In the genomic region with DNA sequence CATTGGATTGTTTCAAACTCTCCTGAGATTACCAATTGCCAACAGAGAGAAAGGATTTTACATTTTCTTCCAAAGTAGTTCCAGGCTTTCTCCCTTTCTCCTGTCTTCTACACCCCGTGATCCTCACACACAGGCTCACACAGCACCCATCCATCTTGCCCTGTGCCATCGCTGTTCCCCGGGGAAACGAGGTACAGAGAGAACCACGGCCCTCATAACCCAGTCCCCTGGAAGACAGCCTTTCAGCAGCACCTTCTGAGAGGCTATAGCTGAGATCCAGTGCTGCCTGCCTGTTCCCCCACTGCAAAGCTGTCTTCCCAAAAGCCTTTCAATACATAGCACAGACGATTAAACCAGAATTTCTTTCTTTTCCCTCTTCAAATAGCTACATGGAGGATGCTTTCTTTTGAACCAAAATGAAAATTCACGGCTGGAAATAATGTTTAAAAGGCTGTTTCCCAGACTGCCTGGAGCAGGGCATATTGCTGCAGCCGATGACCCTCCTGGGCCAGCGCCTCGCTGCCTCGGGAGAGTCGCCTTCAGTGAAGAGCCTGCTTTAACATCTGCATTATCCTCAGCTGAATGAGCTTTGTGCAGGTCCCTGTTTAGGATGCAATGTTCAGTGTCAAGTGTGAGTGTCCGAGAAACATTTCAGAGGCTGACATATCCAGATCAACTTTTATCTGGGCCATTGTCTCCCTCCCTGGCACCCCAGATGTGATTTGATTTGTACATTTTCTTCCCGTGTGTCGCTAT, we compare ENCODE assay signal across 15 mouse cellular contexts.
DNase-seq lines count a peak whose midpoint lies in the region; ATAC-seq and TF ChIP-seq lines count a peak whose summit lies in the region.
"Had no signal": no experiment of that assay in that cellular context is flagged by ENCODE, and none has a peak within 500 bp of the region (broad histone marks: within the 10 kb centered on the region; RNA-seq: fewer than 3 reads in every experiment).

No protein-coding gene starts in this region.

- H3K9me3 ChIP-seq in hindbrain, embryonic 10.5 days, result no peaks in the 10 kb centered on the region
- H3K9me3 ChIP-seq in hindbrain, postnatal 0 days (ENCODE audit: low read length), result no peaks in the 10 kb centered on the region
- H3K9me3 ChIP-seq in forebrain, embryonic 13.5 days (replicated peaks), result no peaks in the 10 kb centered on the region
- no peaks in the 10 kb centered on the region for H3K9me3 ChIP-seq in midbrain, embryonic 10.5 days (replicated peaks)
- no peaks in the 10 kb centered on the region for H3K9me3 ChIP-seq in neural tube, embryonic 15.5 days (replicated peaks)
- H3K9me3 ChIP-seq: limb, embryonic 13.5 days; liver, embryonic 15.5 days; neural tube, embryonic 12.5 days had no signal

- no peak overlapping the region for H3K4me2 ChIP-seq in hindbrain, postnatal 0 days (ENCODE audit: low read depth, low read length)
- H3K4me2 ChIP-seq in forebrain, embryonic 13.5 days, result no peak overlapping the region
- H3K4me2 ChIP-seq in neural tube, embryonic 15.5 days, result no peak overlapping the region
- H3K4me2 ChIP-seq: limb, embryonic 13.5 days; liver, embryonic 15.5 days; neural tube, embryonic 12.5 days had no signal

- no peaks in the 10 kb centered on the region for H3K27me3 ChIP-seq in hindbrain, embryonic 10.5 days (ENCODE audit: insufficient read depth, poor library complexity, severe bottlenecking)
- no peaks in the 10 kb centered on the region for H3K27me3 ChIP-seq in hindbrain, postnatal 0 days (ENCODE audit: insufficient read depth, low read length)
- H3K27me3 ChIP-seq in forebrain, embryonic 13.5 days, result no peaks in the 10 kb centered on the region
- no peaks in the 10 kb centered on the region for H3K27me3 ChIP-seq in midbrain, embryonic 10.5 days (ENCODE audit: low read depth, poor library complexity, severe bottlenecking)
- H3K27me3 ChIP-seq in neural tube, embryonic 15.5 days (replicated peaks), result no peaks in the 10 kb centered on the region
- H3K27me3 ChIP-seq: limb, embryonic 13.5 days; liver, embryonic 15.5 days; neural tube, embryonic 12.5 days had no signal

- H3K4me3 ChIP-seq in hindbrain, embryonic 10.5 days, result no peak overlapping the region
- no peak overlapping the region for H3K4me3 ChIP-seq in hindbrain, postnatal 0 days (ENCODE audit: low read length)
- H3K4me3 ChIP-seq in forebrain, embryonic 13.5 days, result no peak overlapping the region
- no peak overlapping the region for H3K4me3 ChIP-seq in midbrain, embryonic 10.5 days
- no peak overlapping the region for H3K4me3 ChIP-seq in neural tube, embryonic 15.5 days (replicated peaks)
- H3K4me3 ChIP-seq: limb, embryonic 13.5 days; liver, embryonic 15.5 days; neural tube, embryonic 12.5 days had no signal

- ATAC-seq in hindbrain, postnatal 0 days, result no peak
- 0 out of 2 replicates have a peak, but pooled peaks have one; percentile 36 for ATAC-seq in forebrain, embryonic 13.5 days
- no peak for ATAC-seq in neural tube, embryonic 15.5 days (ENCODE audit: low FRiP score)
- ATAC-seq: inflammation-experienced regulatory T-cells, adult 6 months had no signal

- 54% methylated on average over 15 of the region's 15 CpGs for WGBS in hindbrain, embryonic 10.5 days
- 40% methylated on average over 15 of the region's 15 CpGs for WGBS in hindbrain, postnatal 0 days
- whole genome bisulfite sequencing in forebrain, embryonic 13.5 days, result 54% methylated on average over 15 of the region's 15 CpGs
- 60% methylated on average over 15 of the region's 15 CpGs for WGBS in midbrain, embryonic 10.5 days
- 34% methylated on average over 15 of the region's 15 CpGs for WGBS in neural tube, embryonic 15.5 days

- DNase-seq in hindbrain, embryonic 10.5 days (ENCODE audit: low spot score), result no peak
- DNase-seq in hindbrain, postnatal 0 days (ENCODE audit: low spot score), result no peak
- no peak for DNase-seq in midbrain, embryonic 10.5 days (ENCODE audit: low spot score)
- no peak for DNase-seq in thymus, postnatal 10 days (ENCODE audit: low spot score in 2 of 2)
- no peak for DNase-seq in lung, postnatal 4 days
- DNase-seq: B cell, adult 2 months; cerebellum, adult 8-10 months; lung, postnatal 14 days; thymus, postnatal 4 days had no signal

- H3K36me3 ChIP-seq in hindbrain, embryonic 10.5 days, result peaks cover 9% of the 10 kb centered on the region
- peaks cover 9% of the 10 kb centered on the region; the same call in 1 of the 2 replicates for H3K36me3 ChIP-seq in hindbrain, postnatal 0 days (ENCODE audit: insufficient read depth, low read length)
- H3K36me3 ChIP-seq in forebrain, embryonic 13.5 days (ENCODE audit: poor library complexity, severe bottlenecking), result peaks cover 13% of the 10 kb centered on the region; the same call in 1 of the 2 replicates
- H3K36me3 ChIP-seq in midbrain, embryonic 10.5 days, result no peaks in the 10 kb centered on the region
- H3K36me3 ChIP-seq in neural tube, embryonic 15.5 days, result peaks cover 10% of the 10 kb centered on the region
- H3K36me3 ChIP-seq: liver, embryonic 15.5 days had no signal

- H3K27ac ChIP-seq in hindbrain, embryonic 10.5 days, result peak overlapping the region; percentile 81
- H3K27ac ChIP-seq in hindbrain, postnatal 0 days, result no peak overlapping the region
- 0 out of 2 replicates have a peak overlapping the region, but pooled peaks have one; percentile 3 for H3K27ac ChIP-seq in forebrain, embryonic 13.5 days
- peak overlapping the region; percentile 15; the same call in 1 of the 2 replicates for H3K27ac ChIP-seq in midbrain, embryonic 10.5 days (replicated peaks)
- peak overlapping the region; percentile 68 for H3K27ac ChIP-seq in neural tube, embryonic 15.5 days (replicated peaks)
- H3K27ac ChIP-seq: limb, embryonic 13.5 days; liver, embryonic 15.5 days; neural tube, embryonic 12.5 days had no signal

- H3K4me1 ChIP-seq in hindbrain, embryonic 10.5 days (replicated peaks), result peaks cover 37% of the 10 kb centered on the region
- H3K4me1 ChIP-seq in hindbrain, postnatal 0 days (ENCODE audit: insufficient read depth, low read length), result 0 out of 2 replicates have a peak, but pooled peaks cover 8% of the 10 kb centered on the region
- H3K4me1 ChIP-seq in forebrain, embryonic 13.5 days, result peaks cover 8% of the 10 kb centered on the region; the same call in 1 of the 2 replicates
- H3K4me1 ChIP-seq in midbrain, embryonic 10.5 days, result peaks cover 25% of the 10 kb centered on the region
- H3K4me1 ChIP-seq in neural tube, embryonic 15.5 days, result peaks cover 22% of the 10 kb centered on the region
- H3K4me1 ChIP-seq: limb, embryonic 13.5 days had no signal

- TF ChIP-seq CTCF in hindbrain, postnatal 0 days (IDR thresholded peaks at IDR 0.05; ENCODE audit: low read depth), result no peak

- H3K9ac ChIP-seq in hindbrain, postnatal 0 days (replicated peaks; ENCODE audit: low read length), result no peak overlapping the region
- no peak overlapping the region for H3K9ac ChIP-seq in forebrain, embryonic 13.5 days
- H3K9ac ChIP-seq in neural tube, embryonic 15.5 days (replicated peaks), result no peak overlapping the region
- H3K9ac ChIP-seq: limb, embryonic 13.5 days; liver, embryonic 15.5 days; neural tube, embryonic 12.5 days had no signal
